Mouse (Mus musculus) central nervous system, embryonic 18 days (tissue): ENCODE measurements around the gene Palm. TPM values are rescaled to one million over a fixed set of nuclear protein-coding genes. Genes with fewer than 3 reads are reported as not detected.

ENCODE experiments used
- polyA plus RNA-seq: library from polyadenylated mRNA; depleted of rRNA; stranded (reverse); fragments of >200 nt; gene quantifications from 2 replicates; pipeline ENCODE4 v1.2.3, GENCODE M21; 2012; rRNA removed

Palm gene
- polyA plus RNA-seq = 177 and 219 TPM in 2 replicates

DNA sequence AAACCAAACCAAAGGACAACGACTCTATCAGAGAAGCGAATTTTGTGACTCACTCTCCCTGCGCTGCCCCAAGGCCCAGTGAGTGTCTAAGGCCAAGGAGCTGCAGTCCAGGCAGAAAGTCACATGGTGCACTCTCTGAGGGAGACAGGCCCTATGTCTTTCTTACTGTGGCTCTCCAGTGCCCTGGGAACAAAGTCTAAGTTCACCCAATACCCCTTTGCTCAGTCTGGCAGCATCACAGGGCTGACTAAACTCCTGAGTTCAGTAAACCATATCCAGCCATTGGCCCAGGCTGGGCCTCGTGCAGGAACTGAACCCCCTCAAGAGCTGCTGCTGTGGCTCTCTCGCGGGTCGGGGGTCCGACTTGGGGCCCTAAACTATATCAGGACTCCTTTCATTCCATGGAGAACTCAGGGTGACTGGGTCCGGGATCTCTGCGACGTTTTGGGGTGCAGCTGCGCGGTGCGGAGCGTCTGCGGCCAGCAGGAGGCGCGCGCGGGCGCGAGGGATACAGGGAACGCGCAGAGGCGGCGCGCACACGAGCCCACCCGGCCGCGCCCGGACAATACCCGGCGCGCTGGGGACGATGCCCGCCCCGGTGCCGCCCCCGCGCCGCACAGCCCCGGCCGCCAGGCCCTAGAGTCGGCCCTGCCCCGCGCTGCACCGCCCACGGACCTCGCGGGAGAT is at the start of gene Palm:
Gene Palm, plus strand, starts transcription at position 522 of the 687 bp plus-strand sequence.

DNA sequence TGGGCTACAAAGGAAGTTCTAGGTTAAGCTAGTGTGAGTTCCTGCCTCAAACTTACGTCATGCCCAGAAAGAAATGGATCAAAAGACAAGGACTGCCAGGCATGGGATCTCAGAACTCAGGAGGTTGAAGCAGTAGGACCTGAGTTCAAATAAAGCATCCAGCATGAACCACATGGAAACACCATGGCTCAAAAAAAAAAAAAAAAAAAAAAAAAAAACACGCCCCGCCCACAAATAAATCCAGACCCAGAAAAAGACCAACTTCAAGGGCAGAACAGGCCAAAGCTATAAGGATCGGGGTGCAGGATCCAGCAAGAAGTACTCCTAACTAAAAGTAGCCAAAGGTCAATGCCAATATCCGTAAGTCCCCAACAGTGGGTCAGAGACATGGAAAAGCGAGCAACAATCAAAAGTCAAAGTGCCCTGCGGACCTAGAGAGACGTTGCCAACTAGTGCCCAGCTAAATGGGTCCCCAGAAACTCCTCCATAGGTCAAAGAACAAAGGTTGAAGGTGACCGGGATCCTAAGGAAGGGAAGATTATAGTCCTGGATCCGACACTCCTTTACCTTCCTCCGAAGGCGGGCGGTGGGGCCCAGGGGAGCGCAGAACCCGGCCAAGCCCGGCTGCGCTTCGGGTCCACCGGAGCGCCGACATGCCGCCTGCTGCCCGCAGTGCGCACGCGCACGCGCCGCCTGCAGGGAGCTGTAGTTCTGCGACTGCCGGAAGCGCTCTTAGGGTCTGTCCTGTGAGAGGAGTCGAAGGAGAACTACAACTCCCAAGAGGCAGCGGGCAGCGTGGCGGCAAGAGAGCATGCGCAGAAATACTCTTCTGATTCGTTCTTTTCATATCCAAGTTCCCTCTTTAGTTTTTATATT is 47.2 kb upstream of the Palm start, which contains the start of gene Polrmt:
Gene Polrmt, minus strand, starts transcription at position 684 of the 876 bp plus-strand sequence.

DNA sequence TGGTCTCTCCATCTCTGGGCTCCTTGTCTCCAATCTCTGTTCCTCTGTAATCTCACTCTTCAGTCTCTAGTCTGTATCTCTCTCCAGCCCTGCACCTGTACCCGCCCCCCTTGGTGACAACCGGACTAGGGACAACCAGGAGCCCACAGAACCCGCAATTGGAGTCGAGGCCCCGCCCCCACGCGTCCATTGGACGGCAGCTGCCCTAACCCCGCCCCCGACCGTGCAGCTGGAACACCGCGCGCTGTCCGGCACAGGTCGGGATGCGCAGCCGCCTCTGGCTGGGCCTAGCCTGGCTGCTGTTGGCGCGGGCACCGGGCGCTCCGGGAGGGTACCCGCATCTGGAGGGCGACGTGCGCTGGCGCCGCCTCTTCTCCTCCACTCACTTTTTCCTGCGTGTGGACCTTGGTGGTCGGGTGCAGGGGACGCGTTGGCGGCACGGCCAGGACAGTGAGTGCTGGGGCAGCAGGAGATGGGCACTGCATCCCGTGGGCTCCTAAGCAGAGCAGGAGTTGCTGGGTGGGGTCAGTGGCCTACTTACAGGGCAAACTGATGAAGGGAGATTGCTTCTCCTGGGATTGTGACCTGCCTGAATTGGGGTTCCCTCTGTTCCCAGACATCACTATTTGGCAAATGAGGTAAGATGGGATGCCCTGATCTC is 38.4 kb upstream of the Palm start, which contains the start of gene Fgf22:
Gene Fgf22, plus strand, starts transcription at position 221 of the 661 bp plus-strand sequence.

DNA sequence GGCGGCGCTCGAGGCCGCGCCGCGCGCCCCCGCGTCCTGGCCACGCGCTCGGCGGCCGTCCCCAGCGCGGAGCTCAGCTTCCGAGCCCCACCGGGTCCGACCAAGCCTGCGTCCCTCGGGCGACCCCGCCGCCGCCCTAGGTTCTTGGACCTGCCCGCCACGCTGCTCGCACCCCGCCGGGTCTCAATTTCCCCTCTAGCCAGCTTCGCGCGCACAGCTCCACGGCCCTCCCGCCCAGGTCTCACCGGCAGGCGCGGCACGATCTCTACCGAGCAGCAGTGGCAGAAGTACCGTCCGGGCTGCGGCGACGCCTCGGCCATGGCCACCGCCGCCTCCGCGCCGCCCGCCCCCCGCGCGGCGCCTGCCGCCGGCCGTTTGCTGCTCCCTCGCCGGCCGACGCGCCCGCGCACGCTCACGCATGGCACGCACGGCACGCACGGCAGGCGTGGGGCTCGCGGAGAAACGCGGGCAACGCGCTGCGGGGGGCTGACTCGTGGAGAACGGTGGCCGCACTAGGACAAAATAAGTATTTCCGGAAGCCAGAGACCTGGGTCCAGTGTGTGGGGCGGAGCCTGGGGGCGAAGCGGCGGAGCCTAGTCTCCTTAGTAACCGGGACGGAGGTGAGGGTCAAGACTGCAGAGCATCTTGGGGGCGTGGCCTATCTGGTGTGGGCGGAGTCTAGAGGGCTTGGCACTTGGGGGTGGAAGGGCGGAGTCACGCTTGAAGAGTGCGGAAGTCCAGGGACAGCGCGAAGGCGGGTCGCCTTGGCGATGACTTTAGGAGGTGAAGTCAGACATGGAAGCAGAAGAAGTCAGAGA is 26.7 kb upstream of the Palm start, which contains the start of gene Rnf126:
Gene Rnf126, minus strand, starts transcription at position 445 of the 818 bp plus-strand sequence.

DNA sequence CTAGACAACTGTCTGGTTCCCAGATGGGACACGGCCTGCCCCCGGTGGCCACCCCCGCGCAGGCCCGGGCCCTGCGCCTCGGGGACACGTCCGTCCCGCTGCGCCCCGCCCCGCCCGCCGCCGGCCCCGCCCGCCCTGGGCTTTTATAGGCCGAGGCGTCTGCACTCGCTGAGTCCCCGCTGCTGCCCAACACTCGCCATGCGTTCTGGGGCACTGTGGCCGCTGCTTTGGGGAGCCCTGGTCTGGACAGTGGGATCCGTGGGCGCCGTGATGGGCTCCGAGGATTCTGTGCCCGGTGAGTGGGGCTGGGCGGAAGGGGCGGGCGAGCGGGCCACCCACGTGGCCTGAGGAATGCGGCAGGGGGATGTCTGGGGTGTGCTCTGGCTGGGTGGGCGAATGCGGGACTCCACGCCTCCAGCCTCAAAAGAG is 16.3 kb upstream of the Palm start, which contains the start of gene Fstl3:
Gene Fstl3, plus strand, starts transcription at position 170 of the 429 bp plus-strand sequence.

DNA sequence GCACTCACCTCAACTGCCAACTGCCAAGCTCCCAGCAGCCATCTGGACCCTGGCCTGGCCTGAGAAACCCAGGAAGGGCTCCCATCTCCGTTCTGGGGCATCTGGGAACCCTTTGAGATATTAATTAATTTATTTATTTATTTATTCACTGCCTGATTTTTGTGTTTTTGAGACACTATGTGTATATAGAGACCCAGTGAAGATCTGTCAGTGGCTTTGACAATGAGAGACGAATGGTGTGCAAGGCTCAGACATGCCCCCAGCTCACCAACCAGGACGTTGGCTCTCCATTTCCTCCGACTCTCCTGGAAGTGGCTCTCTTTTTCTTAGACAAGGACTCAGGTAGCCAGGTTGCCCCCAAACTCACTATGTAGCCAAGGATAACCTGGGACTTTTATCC is 2.5 kb upstream of the Palm start, which contains the start of gene Prss57:
Gene Prss57, minus strand, starts transcription at position 101 of the 400 bp plus-strand sequence.

DNA sequence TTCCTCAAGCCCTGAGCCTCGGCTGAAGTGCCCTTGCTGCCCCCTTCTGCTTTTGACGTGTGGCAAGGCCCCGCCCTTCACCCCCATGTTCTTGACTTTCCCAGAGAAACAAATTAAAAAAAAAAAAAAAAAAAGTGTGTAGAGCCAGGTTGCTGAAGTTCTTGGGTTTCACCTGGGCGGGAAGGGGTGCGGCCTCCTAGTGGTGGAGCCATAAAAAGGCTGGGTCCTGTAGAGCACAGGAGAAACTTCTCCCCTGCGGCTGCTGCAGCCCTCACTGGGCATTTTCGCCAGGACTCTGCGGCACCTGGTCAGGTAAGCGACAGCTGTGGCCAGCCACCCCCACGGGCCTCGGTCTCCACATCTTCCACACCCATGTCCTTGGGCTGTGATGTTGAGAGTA is 27.4 kb downstream of the Palm start, which contains the start of gene Misp:
Gene Misp, plus strand, starts transcription at position 208 of the 400 bp plus-strand sequence.

DNA sequence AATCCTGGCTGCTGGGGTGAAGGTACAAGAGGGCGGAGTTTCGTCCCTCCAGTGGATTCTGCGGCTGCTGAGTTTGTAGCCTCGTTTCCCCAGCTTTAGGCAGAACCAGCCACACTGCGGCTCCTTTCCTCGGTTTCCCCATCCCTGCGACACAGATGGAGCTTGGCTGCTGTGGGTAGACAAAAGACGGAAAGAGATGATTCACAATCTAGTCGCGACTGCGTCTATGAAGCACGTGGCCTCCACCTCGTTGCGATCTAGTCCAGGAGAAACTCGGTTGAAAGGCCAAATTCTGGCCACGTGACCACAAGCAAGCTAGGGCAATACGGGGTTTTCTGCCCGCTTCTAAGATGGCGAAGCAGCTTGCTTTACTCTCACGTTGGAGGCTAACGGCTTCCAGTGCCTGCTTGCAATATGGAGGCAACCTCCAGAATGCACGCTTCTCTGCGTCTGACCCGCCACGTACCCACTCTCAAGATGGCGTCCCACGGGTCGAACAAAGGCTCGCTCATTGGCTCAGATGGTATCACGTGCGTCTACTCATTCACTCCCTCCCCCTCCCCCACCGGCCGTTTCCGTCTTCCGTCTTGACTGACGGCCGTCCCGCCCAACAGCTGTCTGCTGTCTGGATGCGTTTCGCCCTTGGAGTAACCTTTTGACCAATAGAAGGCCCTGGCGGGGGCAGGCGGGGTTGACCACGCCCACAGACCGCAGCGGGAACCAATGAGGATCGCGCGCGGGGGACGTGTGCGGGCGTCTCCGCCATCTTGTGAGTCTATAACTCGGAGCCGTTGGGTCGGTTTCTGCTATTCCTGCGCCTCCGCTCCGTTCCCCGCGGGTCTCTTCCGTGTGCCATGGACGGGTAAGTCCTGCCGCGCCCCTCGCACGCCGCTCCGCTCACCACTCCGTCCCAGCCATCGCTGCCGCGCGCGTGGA is 60.8 kb downstream of the Palm start, which contains the start of gene Ptbp1:
Gene Ptbp1, plus strand, starts transcription at position 568 of the 936 bp plus-strand sequence.

Other genes with a start within 250 kb of the Palm start
- gene Mier2, start 238.4 kb upstream of the Palm start, polyA plus RNA-seq = 106 and 121 TPM in 2 replicates
- 0.09 TPM in 1 of 2 replicates, not detected in the other for gene Theg, start 206.2 kb upstream of the Palm start, polyA plus RNA-seq
- 16.1 and 17.1 TPM in 2 replicates for gene C2cd4c, start 179.5 kb upstream of the Palm start, polyA plus RNA-seq
- 63.2 and 63.8 TPM in 2 replicates for gene Shc2, start 155.7 kb upstream of the Palm start, polyA plus RNA-seq
- 0.11 and 0.18 TPM in 2 replicates for gene Odf3l2, start 147.8 kb upstream of the Palm start, polyA plus RNA-seq
- gene Madcam1, start 129.0 kb upstream of the Palm start, polyA plus RNA-seq = 0.33 and 0.56 TPM in 2 replicates
- gene Tpgs1, start 124.2 kb upstream of the Palm start, polyA plus RNA-seq = 64.1 and 65.6 TPM in 2 replicates
- gene Cdc34, start 111.4 kb upstream of the Palm start, polyA plus RNA-seq = 85.1 and 93.1 TPM in 2 replicates
- gene Gzmm, start 104.6 kb upstream of the Palm start, polyA plus RNA-seq = 2.0 and 2.2 TPM in 2 replicates
- 919 and 923 TPM in 2 replicates for gene Bsg, start 89.1 kb upstream of the Palm start, polyA plus RNA-seq
- 22.0 and 26.6 TPM in 2 replicates for gene Hcn2, start 76.9 kb upstream of the Palm start, polyA plus RNA-seq
- gene Polrmt, start 47.0 kb upstream of the Palm start, polyA plus RNA-seq = 53.8 and 57.3 TPM in 2 replicates
- 1.0 and 1.1 TPM in 2 replicates for gene Fgf22, start 38.5 kb upstream of the Palm start, polyA plus RNA-seq
- 118 and 136 TPM in 2 replicates for gene Rnf126, start 26.6 kb upstream of the Palm start, polyA plus RNA-seq
- 3.5 and 4.5 TPM in 2 replicates for gene Fstl3, start 16.3 kb upstream of the Palm start, polyA plus RNA-seq
- 0.26 and 0.39 TPM in 2 replicates for gene Prss57, start 2.6 kb upstream of the Palm start, polyA plus RNA-seq
- gene Misp, start 27.4 kb downstream of the Palm start, polyA plus RNA-seq = 0.54 and 0.57 TPM in 2 replicates
- gene Ptbp1, start 60.9 kb downstream of the Palm start, polyA plus RNA-seq = 82.1 and 86.6 TPM in 2 replicates
- gene Prtn3, start 80.9 kb downstream of the Palm start, polyA plus RNA-seq = 15.8 and 16.7 TPM in 2 replicates
- 680 and 811 TPM in 2 replicates for gene Plppr3, start 81.1 kb downstream of the Palm start, polyA plus RNA-seq
- not detected in 2 replicates for gene Elane, start 92.7 kb downstream of the Palm start, polyA plus RNA-seq
- gene Cfd, start 97.3 kb downstream of the Palm start, polyA plus RNA-seq = 0.34 and 0.37 TPM in 2 replicates
- gene Med16, start 115.4 kb downstream of the Palm start, polyA plus RNA-seq = 53.6 and 60.9 TPM in 2 replicates
- not detected in 2 replicates for gene Gm26602, start 117.3 kb downstream of the Palm start, polyA plus RNA-seq
- 6.1 and 6.5 TPM in 2 replicates for gene Kiss1r, start 123.4 kb downstream of the Palm start, polyA plus RNA-seq
- gene R3hdm4, start 127.6 kb downstream of the Palm start, polyA plus RNA-seq = 172 and 208 TPM in 2 replicates
- gene Arid3a, start 133.5 kb downstream of the Palm start, polyA plus RNA-seq = 4.2 TPM in 2 replicates
- gene Wdr18, start 166.6 kb downstream of the Palm start, polyA plus RNA-seq = 67.9 and 76.6 TPM in 2 replicates
- gene Grin3b, start 177.1 kb downstream of the Palm start, polyA plus RNA-seq = 0.40 and 0.45 TPM in 2 replicates
- gene Tmem259, start 190.8 kb downstream of the Palm start, polyA plus RNA-seq = 200 and 218 TPM in 2 replicates
- 18.9 and 19.8 TPM in 2 replicates for gene Cnn2, start 195.0 kb downstream of the Palm start, polyA plus RNA-seq
- gene Abca7, start 202.9 kb downstream of the Palm start, polyA plus RNA-seq = 7.1 and 7.5 TPM in 2 replicates
- gene Arhgap45, start 223.1 kb downstream of the Palm start, polyA plus RNA-seq = 2.2 and 2.4 TPM in 2 replicates
- gene Polr2e, start 246.2 kb downstream of the Palm start, polyA plus RNA-seq = 242 and 245 TPM in 2 replicates